Mouse (Mus musculus) R1 (cell line): ENCODE measurements around the gene Usp1.
"Not testable (repeated sequence)": the region's sequence is repeated elsewhere in the genome, so short reads cannot be mapped to it uniquely, and the experiment has no call there.

Source experiments
- DNase-seq: peaks from one replicate; pipeline ENCODE4 v3.0.0-alpha.2; 2018; ENCODE audit warnings: low read depth, low spot score

Usp1 gene

GRCm38 (mm10) chr4:98923568-98924070, at the start of gene Usp1:
Usp1 (plus strand) TSS chr4:98923810.
- no peak for DNase-seq

- peak; percentile 84 for DNase-seq
These were observed 40.9 kb upstream of the Usp1 start for GRCm38 (mm10) chr4:98882706-98883105.

GRCm38 (mm10) chr4:98886377-98886776, 37.2 kb upstream of the Usp1 start:
- DNase-seq, result no peak

GRCm38 (mm10) chr4:98887148-98887547, 36.5 kb upstream of the Usp1 start:
- DNase-seq, result peak; percentile 77

- no peak for DNase-seq
These were observed 13.4 kb upstream of the Usp1 start for GRCm38 (mm10) chr4:98910246-98910645.

GRCm38 (mm10) chr4:98917724-98918123, 5.9 kb upstream of the Usp1 start:
- DNase-seq, result no peak

GRCm38 (mm10) chr4:98918204-98918603, 5.4 kb upstream of the Usp1 start:
- DNase-seq, result no peak

- DNase-seq, result no peak
These were observed 2.7 kb upstream of the Usp1 start for GRCm38 (mm10) chr4:98920896-98921295.

GRCm38 (mm10) chr4:98922061-98922642, 1.5 kb upstream of the Usp1 start:
- DNase-seq, result peak; percentile 34

GRCm38 (mm10) chr4:98922643-98923567, 705 bp upstream of the Usp1 start:
- DNase-seq, result peak; percentile 100

- DNase-seq, result peak; percentile 56
These were observed 678 bp downstream of the Usp1 start for GRCm38 (mm10) chr4:98924071-98924905.

GRCm38 (mm10) chr4:98924906-98925178, 1.2 kb downstream of the Usp1 start:
- DNase-seq, result no peak

GRCm38 (mm10) chr4:98925250-98925781, 1.7 kb downstream of the Usp1 start:
- DNase-seq, result no peak

- DNase-seq, result no peak
These were observed 12.4 kb downstream of the Usp1 start for GRCm38 (mm10) chr4:98936036-98936435.

- DNase-seq, result not testable (repeated sequence)
These were observed 14.6 kb downstream of the Usp1 start for GRCm38 (mm10) chr4:98938210-98938609.

GRCm38 (mm10) chr4:98950563-98950962, 27.0 kb downstream of the Usp1 start:
- no peak for DNase-seq

GRCm38 (mm10) chr4:98955986-98956385, 32.4 kb downstream of the Usp1 start:
- DNase-seq, result no peak

GRCm38 (mm10) chr4:98960243-98960642, 36.6 kb downstream of the Usp1 start:
- DNase-seq, result no peak

- no peak for DNase-seq
These were observed 46.3 kb downstream of the Usp1 start for GRCm38 (mm10) chr4:98969946-98970345.

- DNase-seq, result peak; percentile 20
These were observed 52.1 kb downstream of the Usp1 start for GRCm38 (mm10) chr4:98975741-98976140.

GRCm38 (mm10) chr4:98978288-98978687, 54.7 kb downstream of the Usp1 start:
- DNase-seq, result not testable (repeated sequence)

- DNase-seq, result no peak
These were observed 55.1 kb downstream of the Usp1 start for GRCm38 (mm10) chr4:98978693-98979092.
